Mouse (Mus musculus) E14TG2a.4 (cell line): Measurements from ENCODE around the gene Fbln7.

ENCODE experiments used
- H3K27me3 ChIP-seq: 2 replicates; pipeline ENCODE4 v1.6.1; 2014; ENCODE audit warnings: low read length, control low read depth; ENCODE audit not compliant: insufficient read depth
- H3K36me3 ChIP-seq: 2 replicates; pipeline ENCODE4 v1.6.1; 2014; ENCODE audit warnings: low read length, control low read depth; ENCODE audit not compliant: insufficient read depth
- H3K4me1 ChIP-seq: replicated peaks from 2 replicates; pipeline ENCODE4 v1.6.1; 2014; ENCODE audit warnings: low read depth, low read length, control low read depth
- H3K4me3 ChIP-seq: replicated peaks from 2 replicates; pipeline ENCODE4 v1.5.1; 2014; ENCODE audit warnings: mild to moderate bottlenecking, low read length
- H3K9me3 ChIP-seq: 2 replicates; pipeline ENCODE4 v1.6.1; 2014; ENCODE audit warnings: low read length, control low read depth
- CTCF ChIP-seq: conservative IDR thresholded peaks from 2 replicates; pipeline ENCODE4 v1.5.1; 2014; ENCODE audit warnings: low read length
- NANOG ChIP-seq: IDR thresholded peaks from 2 replicates; pipeline ENCODE4 v1.6.1; 2014; ENCODE audit warnings: borderline replicate concordance, low read length, mixed read lengths
- POU5F1 ChIP-seq: IDR thresholded peaks from 2 replicates; pipeline ENCODE4 v1.6.1; 2014; ENCODE audit warnings: low read length, borderline replicate concordance

Gene Fbln7

DNA sequence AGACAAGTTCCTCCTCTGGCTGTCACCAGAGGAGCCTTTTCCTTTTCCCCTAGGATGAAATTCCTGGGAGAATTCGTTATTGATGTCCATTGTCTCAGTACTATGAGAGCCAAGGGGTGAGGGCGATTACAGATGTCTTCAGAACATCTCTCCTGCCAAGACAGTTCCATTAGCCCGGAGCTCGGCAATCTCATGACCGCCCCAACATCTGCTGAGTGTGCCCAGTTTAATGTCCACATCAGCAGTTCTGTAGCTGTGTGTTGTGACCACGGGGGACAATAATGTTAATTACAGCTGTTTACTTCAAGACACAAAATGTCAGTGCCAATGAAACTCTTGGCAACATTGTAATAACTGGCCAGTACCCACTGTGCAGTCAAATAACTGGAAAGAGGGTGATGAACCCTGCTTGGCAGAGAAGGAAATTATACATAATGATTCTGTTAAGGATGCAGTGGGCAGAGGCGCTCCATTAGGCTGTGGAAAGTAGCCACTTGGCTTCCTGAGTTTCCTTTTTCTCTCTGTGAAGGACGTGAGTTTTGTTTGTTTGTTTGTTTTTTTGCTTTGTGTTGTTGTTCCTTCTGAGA lies 22.5 kb downstream of the Fbln7 start:
- TF ChIP-seq CTCF (no peak), POU5F1 (no peak), NANOG (no peak)
- Histone ChIP-seq H3K27me3 (no peaks in the 10 kb centered on the region), H3K4me3 (no peak overlapping the region), H3K4me1 (peaks cover 32% of the 10 kb centered on the region), H3K9me3 (no peaks in the 10 kb centered on the region), H3K36me3 (no peaks in the 10 kb centered on the region)

DNA sequence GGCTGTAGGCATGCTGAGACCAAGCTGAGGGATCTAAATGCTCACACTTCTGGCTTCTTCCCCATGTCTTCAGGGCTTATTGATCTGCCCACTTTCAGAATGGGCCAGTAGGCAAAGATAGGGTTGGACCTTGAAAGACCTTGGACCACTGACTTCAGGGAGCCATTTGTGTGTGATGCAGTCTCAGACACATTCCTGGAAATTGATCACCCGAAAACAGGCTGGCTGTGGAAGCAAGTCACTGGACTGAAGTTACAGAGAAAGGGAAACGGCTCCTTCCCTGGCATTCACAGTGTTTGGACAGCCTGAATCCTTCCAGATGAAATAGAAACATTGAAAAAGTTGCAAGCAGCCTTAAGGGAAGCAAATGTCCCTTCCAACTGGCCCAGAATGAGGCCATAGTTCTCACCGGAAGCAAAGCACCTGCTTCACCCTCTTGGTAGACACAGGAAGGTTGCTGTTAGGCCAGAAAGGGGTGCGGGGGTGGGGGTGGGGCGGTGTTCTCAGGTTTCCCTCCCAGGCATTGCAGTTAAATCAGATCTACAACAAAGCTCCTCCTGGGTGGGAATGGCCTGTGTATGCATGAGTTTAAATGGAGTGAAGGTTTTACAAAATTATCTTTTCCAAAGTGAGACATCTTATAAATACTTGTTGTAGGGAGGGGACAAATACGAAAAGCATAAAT lies 25.2 kb downstream of the Fbln7 start:
- Histone ChIP-seq H3K9me3 (no peaks in the 10 kb centered on the region), H3K4me1 (peaks cover 53% of the 10 kb centered on the region), H3K4me3 (peak overlapping the region; percentile 48), H3K27me3 (0 out of 2 replicates have a peak, but pooled peaks cover under 1% of the 10 kb centered on the region), H3K36me3 (no peaks in the 10 kb centered on the region)
- TF ChIP-seq POU5F1, result no peak
- TF ChIP-seq CTCF, result no peak
- TF ChIP-seq NANOG, result no peak

DNA sequence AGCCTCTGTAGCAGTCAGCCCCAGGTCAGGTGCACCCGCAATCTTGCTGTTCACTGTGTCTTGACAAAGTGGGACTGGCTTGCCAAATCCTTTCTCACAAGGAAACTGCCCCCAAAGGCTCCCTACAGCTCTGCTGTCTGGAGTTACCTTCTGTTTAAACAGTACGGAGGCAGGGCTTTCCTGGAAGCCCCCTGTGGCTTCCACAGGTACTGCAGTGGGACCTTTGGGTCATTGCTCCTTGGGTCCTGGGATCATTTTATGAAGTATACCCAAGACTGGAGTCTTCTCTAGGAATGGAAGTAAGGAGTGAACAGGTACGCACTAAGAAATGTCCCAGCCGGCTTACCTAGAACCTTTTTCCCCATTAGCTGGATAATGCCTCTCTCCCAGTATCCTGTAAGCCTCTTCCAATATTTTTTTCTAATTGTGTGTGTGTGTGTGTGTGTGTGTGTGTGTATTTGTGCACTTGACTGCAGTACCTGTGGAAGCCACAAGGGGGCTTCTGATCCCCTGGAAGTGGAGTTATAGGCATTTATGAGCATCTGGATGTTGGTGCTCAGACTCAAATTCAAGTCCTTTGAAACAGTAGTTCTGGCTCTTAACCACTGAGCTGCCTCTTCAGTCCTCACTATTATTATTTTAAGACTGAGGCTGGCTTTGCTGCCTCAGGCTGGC lies 28.0 kb downstream of the Fbln7 start:
- Histone ChIP-seq H3K9me3 (no peaks in the 10 kb centered on the region), H3K36me3 (no peaks in the 10 kb centered on the region), H3K4me1 (peaks cover 59% of the 10 kb centered on the region), H3K4me3 (no peak overlapping the region; the same call in 1 of the 2 replicates), H3K27me3 (peaks cover 16% of the 10 kb centered on the region)
- TF ChIP-seq CTCF (peak; percentile 52), POU5F1 (no peak)

DNA sequence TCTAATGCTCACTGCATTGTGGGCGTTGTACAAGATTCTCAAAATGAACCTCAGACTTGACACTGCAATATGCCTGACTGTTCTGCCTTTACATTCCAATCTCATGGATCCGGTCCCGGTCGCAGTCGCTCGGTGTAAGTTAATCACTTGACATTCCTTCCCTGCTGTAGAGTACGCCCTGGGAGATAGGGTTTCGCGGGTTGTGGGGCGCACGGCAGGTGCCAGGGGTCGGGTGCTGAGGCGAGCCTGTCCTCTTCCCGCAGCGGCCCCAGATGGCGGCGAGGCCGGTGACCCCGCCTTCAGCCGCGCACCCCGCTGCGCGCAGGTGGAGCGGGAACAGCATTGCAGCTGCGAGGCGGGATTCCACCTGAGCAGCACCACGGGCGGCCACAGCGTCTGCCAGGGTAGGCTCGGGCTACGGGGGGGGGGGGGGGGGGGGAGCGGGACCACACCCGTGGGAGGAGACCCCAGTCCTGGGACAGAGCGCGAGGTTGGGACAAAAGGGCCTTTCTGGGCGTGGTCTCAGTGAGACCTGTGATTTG lies 29.5 kb downstream of the Fbln7 start:
- H3K4me3 ChIP-seq, result peak overlapping the region; percentile 71
- H3K36me3 ChIP-seq, result no peaks in the 10 kb centered on the region
- no peaks in the 10 kb centered on the region for H3K9me3 ChIP-seq
- TF ChIP-seq NANOG (no peak), CTCF (no peak), POU5F1 (no peak)
- H3K4me1 ChIP-seq, result peaks cover 56% of the 10 kb centered on the region
- peaks cover 19% of the 10 kb centered on the region for H3K27me3 ChIP-seq

DNA sequence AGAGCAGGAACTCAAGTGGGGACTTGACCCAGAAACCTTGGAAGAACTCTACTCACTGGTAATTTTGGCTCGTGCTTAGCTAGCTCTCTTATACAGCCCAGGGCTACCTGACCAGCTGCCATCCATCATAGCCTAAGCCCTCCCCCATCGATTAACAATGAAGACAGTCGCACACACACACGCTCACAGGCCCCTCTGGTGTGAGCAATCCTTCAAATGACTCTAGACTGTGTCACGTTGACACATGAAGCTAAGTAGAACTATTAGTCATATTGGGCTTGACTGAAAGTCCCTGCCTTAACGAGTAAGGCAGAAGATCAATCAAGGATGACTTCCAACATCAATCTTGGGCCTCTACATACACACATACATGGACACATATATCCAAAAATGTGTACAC lies 40.1 kb downstream of the Fbln7 start:
- Histone ChIP-seq H3K36me3 (no peaks in the 10 kb centered on the region), H3K4me3 (no peak overlapping the region), H3K9me3 (peaks cover 3% of the 10 kb centered on the region; the same call in 1 of the 2 replicates), H3K4me1 (no peaks in the 10 kb centered on the region), H3K27me3 (no peaks in the 10 kb centered on the region)
- TF ChIP-seq NANOG, result no peak
- TF ChIP-seq CTCF, result no peak
- no peak for TF ChIP-seq POU5F1

DNA sequence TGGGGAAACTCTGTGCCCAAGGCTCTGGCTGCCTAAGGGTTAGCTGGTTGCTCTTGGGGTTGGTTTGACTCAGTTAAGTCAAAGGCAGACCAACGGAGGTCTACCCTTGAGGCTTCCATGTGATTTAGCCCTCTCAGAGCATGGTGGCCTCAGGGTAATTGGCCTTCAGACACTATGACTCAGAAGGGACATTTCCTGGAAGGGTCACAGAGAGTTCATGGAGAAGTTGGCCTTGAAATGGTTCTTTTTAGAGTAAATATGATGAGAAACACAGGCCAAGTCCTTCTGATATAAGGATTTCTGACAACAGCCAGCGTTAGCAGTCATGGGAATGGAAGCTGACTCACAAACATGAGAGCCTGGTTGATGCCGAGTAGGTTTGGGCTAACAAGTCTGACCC lies 40.9 kb downstream of the Fbln7 start:
- Histone ChIP-seq H3K4me1 (no peaks in the 10 kb centered on the region), H3K27me3 (no peaks in the 10 kb centered on the region), H3K4me3 (no peak overlapping the region), H3K9me3 (peaks cover 3% of the 10 kb centered on the region; the same call in 1 of the 2 replicates), H3K36me3 (no peaks in the 10 kb centered on the region)
- TF ChIP-seq POU5F1 (no peak), CTCF (no peak), NANOG (no peak)

DNA sequence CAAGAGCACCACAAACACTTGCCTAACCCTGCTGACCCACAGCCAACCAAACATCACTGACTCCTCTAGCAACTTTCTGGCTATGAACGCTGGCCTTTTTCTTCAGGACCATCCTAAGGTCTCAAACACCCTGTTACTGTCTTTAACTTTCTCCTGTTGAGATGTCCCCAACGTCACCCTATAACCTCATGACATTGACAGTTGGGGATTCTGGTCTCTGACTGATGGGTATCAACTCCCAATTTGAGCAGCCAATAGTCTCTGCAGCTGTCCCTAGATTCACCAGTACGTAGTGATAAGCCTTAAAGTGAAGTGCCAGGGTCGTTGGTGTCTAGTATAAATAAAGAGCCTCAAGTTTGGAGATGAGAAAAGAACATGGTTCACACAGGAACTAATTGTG lies 52.2 kb downstream of the Fbln7 start:
- Histone ChIP-seq H3K4me1 (no peaks in the 10 kb centered on the region), H3K36me3 (no peaks in the 10 kb centered on the region), H3K4me3 (no peak overlapping the region), H3K9me3 (no peaks in the 10 kb centered on the region; the same call in 1 of the 2 replicates), H3K27me3 (no peaks in the 10 kb centered on the region; the same call in 1 of the 2 replicates)
- TF ChIP-seq NANOG (no peak), CTCF (no peak), POU5F1 (no peak)

DNA sequence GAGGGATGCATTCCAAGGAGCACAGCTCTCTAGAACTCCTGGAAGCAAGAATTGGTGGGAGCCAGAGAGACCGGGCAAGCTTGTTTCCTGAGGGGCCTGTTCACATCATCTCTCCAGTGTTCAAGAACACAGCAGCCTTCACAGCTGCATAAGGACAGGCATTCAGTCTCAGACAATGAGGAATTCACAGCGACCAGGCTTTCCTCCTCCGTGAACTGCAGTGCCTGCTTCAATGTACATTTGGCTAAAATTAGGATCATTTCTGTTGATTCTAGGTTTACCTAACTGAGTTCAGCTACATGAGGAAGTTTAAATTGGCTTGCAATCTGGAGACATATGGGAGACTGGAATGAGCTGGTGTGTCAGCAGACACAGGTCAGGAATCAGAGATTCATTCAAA lies 53.7 kb downstream of the Fbln7 start:
- TF ChIP-seq CTCF (no peak), NANOG (no peak), POU5F1 (no peak)
- Histone ChIP-seq H3K9me3 (no peaks in the 10 kb centered on the region; the same call in 1 of the 2 replicates), H3K4me1 (no peaks in the 10 kb centered on the region), H3K27me3 (no peaks in the 10 kb centered on the region; the same call in 1 of the 2 replicates), H3K4me3 (no peak overlapping the region), H3K36me3 (no peaks in the 10 kb centered on the region)
